Mouse (Mus musculus): ENCODE data around the gene Snx11. TPM values are rescaled to one million over a fixed set of nuclear protein-coding genes. Genes with fewer than 3 reads are reported as not detected.

Snx11 gene
- total and polyA plus RNA-seq, 2 experiments: 6.3 to 8.1 TPM

GRCm38 (mm10) chr11:96757421-96757820 lies 19.9 kb downstream of the Snx11 start:
- Histone ChIP-seq H3K27me3 (ENCODE audit: control insufficient read depth, insufficient read depth, low read length) (no peaks in the 10 kb centered on the region; the same call in 1 of the 2 replicates), H3K4me3 (ENCODE audit: insufficient read depth, low read depth, low read length) (no peak overlapping the region), H3K36me3 (ENCODE audit: control insufficient read depth, insufficient read depth, low read length) (no peaks in the 10 kb centered on the region), H3K9ac (ENCODE audit: low read depth, low read length) (no peak overlapping the region), H3K27ac (replicated peaks; ENCODE audit: insufficient read depth, low read depth, low read length) (no peak overlapping the region), H3K79me2 (ENCODE audit: control insufficient read depth, insufficient read depth, low read length) (no peaks in the 10 kb centered on the region), H3K4me1 (ENCODE audit: control insufficient read depth, insufficient read depth, low read length) (no peaks in the 10 kb centered on the region)
- DNase-seq (ENCODE audit: extremely low read depth, low read depth, low spot score): no peak
- TF ChIP-seq POLR2A (IDR thresholded peaks at IDR 0.05; ENCODE audit: extremely low read depth, insufficient read depth, low read length) (no peak), CTCF (IDR thresholded peaks at IDR 0.05; ENCODE audit: low read depth, low read length) (no peak)
- 45% methylated on average over 4 of the region's 4 CpGs for WGBS

- DNase-seq (ENCODE audit: extremely low read depth, low read depth, low spot score): no peak
- H3K27ac ChIP-seq (replicated peaks; ENCODE audit: insufficient read depth, low read depth, low read length): no peak overlapping the region
- WGBS: 97% methylated on average over 2 of the region's 2 CpGs
Observed at GRCm38 (mm10) chr11:96755298-96755697, 22.1 kb downstream of the Snx11 start.

GRCm38 (mm10) chr11:96747555-96747954 lies 29.8 kb downstream of the Snx11 start:
- no peak overlapping the region for H3K9ac ChIP-seq (ENCODE audit: low read depth, low read length)
- no peak overlapping the region for H3K27ac ChIP-seq (replicated peaks; ENCODE audit: insufficient read depth, low read depth, low read length)
- no peak for TF ChIP-seq CTCF (IDR thresholded peaks at IDR 0.05; ENCODE audit: low read depth, low read length)
- no peak for TF ChIP-seq POLR2A (IDR thresholded peaks at IDR 0.05; ENCODE audit: extremely low read depth, insufficient read depth, low read length)
- WGBS: 49% methylated on average over 3 of the region's 3 CpGs
- no peaks in the 10 kb centered on the region for H3K79me2 ChIP-seq (ENCODE audit: control insufficient read depth, insufficient read depth, low read length)
- DNase-seq (ENCODE audit: extremely low read depth, low read depth, low spot score): no peak
- H3K4me3 ChIP-seq (ENCODE audit: insufficient read depth, low read depth, low read length): no peak overlapping the region
- no peaks in the 10 kb centered on the region for H3K36me3 ChIP-seq (ENCODE audit: control insufficient read depth, insufficient read depth, low read length)
- no peaks in the 10 kb centered on the region; the same call in 1 of the 2 replicates for H3K27me3 ChIP-seq (ENCODE audit: control insufficient read depth, insufficient read depth, low read length)
- H3K4me1 ChIP-seq (ENCODE audit: control insufficient read depth, insufficient read depth, low read length): no peaks in the 10 kb centered on the region

More at GRCm38 (mm10) chr11:96755298-96755697, 22.1 kb downstream of the Snx11 start:
- Histone ChIP-seq H3K4me3 (ENCODE audit: insufficient read depth, low read depth, low read length) (no peak overlapping the region), H3K27me3 (ENCODE audit: control insufficient read depth, insufficient read depth, low read length) (no peaks in the 10 kb centered on the region; the same call in 1 of the 2 replicates), H3K79me2 (ENCODE audit: control insufficient read depth, insufficient read depth, low read length) (no peaks in the 10 kb centered on the region), H3K9ac (ENCODE audit: low read depth, low read length) (no peak overlapping the region), H3K36me3 (ENCODE audit: control insufficient read depth, insufficient read depth, low read length) (no peaks in the 10 kb centered on the region), H3K4me1 (ENCODE audit: control insufficient read depth, insufficient read depth, low read length) (no peaks in the 10 kb centered on the region)
- TF ChIP-seq CTCF (IDR thresholded peaks at IDR 0.05; ENCODE audit: low read depth, low read length) (no peak), POLR2A (IDR thresholded peaks at IDR 0.05; ENCODE audit: extremely low read depth, insufficient read depth, low read length) (no peak)

- Histone ChIP-seq H3K79me2 (ENCODE audit: control insufficient read depth, insufficient read depth, low read length) (no peaks in the 10 kb centered on the region), H3K27me3 (ENCODE audit: control insufficient read depth, insufficient read depth, low read length) (no peaks in the 10 kb centered on the region; the same call in 1 of the 2 replicates), H3K36me3 (ENCODE audit: control insufficient read depth, insufficient read depth, low read length) (no peaks in the 10 kb centered on the region), H3K27ac (replicated peaks; ENCODE audit: insufficient read depth, low read depth, low read length) (no peak overlapping the region), H3K4me1 (ENCODE audit: control insufficient read depth, insufficient read depth, low read length) (no peaks in the 10 kb centered on the region), H3K4me3 (ENCODE audit: insufficient read depth, low read depth, low read length) (no peak overlapping the region), H3K9ac (ENCODE audit: low read depth, low read length) (no peak overlapping the region)
- DNase-seq (ENCODE audit: extremely low read depth, low read depth, low spot score): no peak
- no peak for TF ChIP-seq POLR2A (IDR thresholded peaks at IDR 0.05; ENCODE audit: extremely low read depth, insufficient read depth, low read length)
- TF ChIP-seq CTCF (IDR thresholded peaks at IDR 0.05; ENCODE audit: low read depth, low read length): no peak
- WGBS: 64% methylated on average over 6 of the region's 6 CpGs
Observed at GRCm38 (mm10) chr11:96746648-96747047, 30.7 kb downstream of the Snx11 start.

GRCm38 (mm10) chr11:96743891-96744290 lies 33.5 kb downstream of the Snx11 start:
- Histone ChIP-seq H3K79me2 (ENCODE audit: control insufficient read depth, insufficient read depth, low read length) (no peaks in the 10 kb centered on the region), H3K36me3 (ENCODE audit: control insufficient read depth, insufficient read depth, low read length) (no peaks in the 10 kb centered on the region), H3K4me3 (ENCODE audit: insufficient read depth, low read depth, low read length) (no peak overlapping the region), H3K27ac (replicated peaks; ENCODE audit: insufficient read depth, low read depth, low read length) (no peak overlapping the region), H3K9ac (ENCODE audit: low read depth, low read length) (no peak overlapping the region), H3K4me1 (ENCODE audit: control insufficient read depth, insufficient read depth, low read length) (no peaks in the 10 kb centered on the region), H3K27me3 (ENCODE audit: control insufficient read depth, insufficient read depth, low read length) (peaks cover 6% of the 10 kb centered on the region; the same call in 1 of the 2 replicates)
- no peak for DNase-seq (ENCODE audit: extremely low read depth, low read depth, low spot score)
- TF ChIP-seq POLR2A (IDR thresholded peaks at IDR 0.05; ENCODE audit: extremely low read depth, insufficient read depth, low read length): no peak
- TF ChIP-seq CTCF (IDR thresholded peaks at IDR 0.05; ENCODE audit: low read depth, low read length): no peak
- 79% methylated on average over 4 of the region's 4 CpGs for WGBS

- Histone ChIP-seq H3K27ac (replicated peaks; ENCODE audit: insufficient read depth, low read depth, low read length) (no peak overlapping the region), H3K4me1 (ENCODE audit: control insufficient read depth, insufficient read depth, low read length) (no peaks in the 10 kb centered on the region), H3K36me3 (ENCODE audit: control insufficient read depth, insufficient read depth, low read length) (no peaks in the 10 kb centered on the region), H3K27me3 (ENCODE audit: control insufficient read depth, insufficient read depth, low read length) (peaks cover 6% of the 10 kb centered on the region; the same call in 1 of the 2 replicates), H3K9ac (ENCODE audit: low read depth, low read length) (no peak overlapping the region), H3K4me3 (ENCODE audit: insufficient read depth, low read depth, low read length) (no peak overlapping the region), H3K79me2 (ENCODE audit: control insufficient read depth, insufficient read depth, low read length) (no peaks in the 10 kb centered on the region)
- DNase-seq (ENCODE audit: extremely low read depth, low read depth, low spot score): no peak
- no peak for TF ChIP-seq CTCF (IDR thresholded peaks at IDR 0.05; ENCODE audit: low read depth, low read length)
- TF ChIP-seq POLR2A (IDR thresholded peaks at IDR 0.05; ENCODE audit: extremely low read depth, insufficient read depth, low read length): no peak
- WGBS: 53% methylated on average over 11 of the region's 11 CpGs
Observed at GRCm38 (mm10) chr11:96743000-96743399, 34.4 kb downstream of the Snx11 start.

All from liver, adult 2 months (tissue).